Mouse (Mus musculus) embryonic facial prominence, embryonic 14.5 days (tissue): ENCODE data around the gene Fam213a. TPM values are rescaled to one million over a fixed set of nuclear protein-coding genes. Genes with fewer than 3 reads are reported as not detected.

Source experiments
- ATAC-seq: fragments of 200-750 bp; cut with Nextera tagmentation; 2 replicates; pipeline ENCODE4 v1.8.0; 2017; ENCODE audit warnings: low read depth, moderate number of reproducible peaks, moderate TSS enrichment
- DNase-seq: peaks from one replicate; pipeline ENCODE4 v3.0.0-alpha.2; 2015; ENCODE audit warnings: low spot score
- H3K27ac ChIP-seq: fragments of 300-500 bp; sonication (generic); replicated peaks from 2 replicates; pipeline ENCODE4 v1.5.1; 2014; ENCODE audit warnings: low read depth, mild to moderate bottlenecking, low read length, moderate library complexity
- H3K27me3 ChIP-seq: fragments of 300-500 bp; sonication (generic); replicated peaks from 2 replicates; pipeline ENCODE4 v1.6.1; 2014; ENCODE audit warnings: low read length; ENCODE audit not compliant: control insufficient read depth, insufficient read depth
- H3K36me3 ChIP-seq: fragments of 300-500 bp; sonication (generic); 2 replicates; pipeline ENCODE4 v1.6.1; 2014; ENCODE audit warnings: low read length, mixed read lengths; ENCODE audit not compliant: control insufficient read depth, insufficient read depth
- H3K4me1 ChIP-seq: fragments of 300-500 bp; sonication (generic); 2 replicates; pipeline ENCODE4 v1.6.1; 2014; ENCODE audit warnings: antibody characterized with exemption, low read length; ENCODE audit not compliant: control insufficient read depth, insufficient read depth
- H3K4me2 ChIP-seq: fragments of 300-500 bp; sonication (generic); 2 replicates; pipeline ENCODE4 v1.6.1; 2014; ENCODE audit warnings: low read depth, mild to moderate bottlenecking, low read length, moderate library complexity, mixed read lengths
- H3K4me3 ChIP-seq: fragments of 300-500 bp; sonication (generic); 2 replicates; pipeline ENCODE4 v1.5.1; 2014; ENCODE audit warnings: low read depth, mild to moderate bottlenecking, low read length
- H3K9ac ChIP-seq: fragments of 300-500 bp; sonication (generic); 2 replicates; pipeline ENCODE4 v1.6.1; 2014; ENCODE audit warnings: low read depth, mild to moderate bottlenecking, low read length, moderate library complexity, mixed read lengths
- H3K9me3 ChIP-seq: fragments of 300-500 bp; sonication (generic); 2 replicates; pipeline ENCODE4 v1.6.1; 2016; ENCODE audit warnings: low read length; ENCODE audit not compliant: control insufficient read depth
- WGBS: fragments of 180-500 bp; shearing (Covaris S2); extraction: QIAGEN DNeasy Blood & Tissue Kit; methylation state at CpG from one replicate; pipeline ENCODE4 v1.1.7; 2014; 5-methylcytosine and 5-hydroxymethylcytosine counted together
- polyA plus RNA-seq: library from polyadenylated mRNA; unstranded; fragments of >200 nt; fragmentation: Nextera tagmentation; extraction: Ambion mirVana; gene quantifications from 2 replicates; pipeline ENCODE4 v1.2.1, GENCODE M21; 2014

Gene Fam213a
- polyA plus RNA-seq, 1 experiment from 2014 or later = 35.7 TPM

- DNase-seq = peak; percentile 82
- peak; percentile 89 for ATAC-seq
Measured at GRCm38 (mm10) chr14:40947431-40948394, 65.9 kb downstream of the Fam213a start.

DNA sequence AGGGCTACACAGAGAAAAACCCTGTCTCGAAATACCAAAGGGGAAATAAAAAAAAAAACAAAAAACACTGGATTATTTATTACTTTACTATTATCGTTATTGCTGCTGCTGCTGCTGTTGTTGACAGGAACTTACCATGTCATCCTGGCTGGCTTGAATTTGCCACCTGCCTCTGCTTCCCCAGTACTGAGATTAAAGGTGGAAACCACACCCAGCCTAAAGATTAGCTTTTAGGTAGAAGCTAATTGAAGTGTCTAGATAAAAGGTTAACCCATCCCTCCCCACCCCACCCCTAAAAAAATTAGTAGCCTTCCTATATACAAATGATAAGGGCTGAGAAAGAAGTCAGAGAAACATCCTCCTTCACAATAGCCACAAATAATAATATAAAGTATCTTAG, 69.8 kb downstream of the Fam213a start:
- H3K27ac ChIP-seq = no peak overlapping the region
- H3K36me3 ChIP-seq = peaks cover 5% of the 10 kb centered on the region; the same call in 1 of the 2 replicates
- WGBS = 95% methylated on average over 2 of the region's 2 CpGs
- H3K9me3 ChIP-seq = no peaks in the 10 kb centered on the region
- H3K27me3 ChIP-seq = no peaks in the 10 kb centered on the region
- H3K4me3 ChIP-seq = no peak overlapping the region
- H3K4me2 ChIP-seq = no peak overlapping the region
- no peak overlapping the region for H3K9ac ChIP-seq
- DNase-seq = no peak
- peaks cover 13% of the 10 kb centered on the region for H3K4me1 ChIP-seq
- ATAC-seq = no peak

More at GRCm38 (mm10) chr14:40947431-40948394, 65.9 kb downstream of the Fam213a start:
- Histone ChIP-seq H3K9me3 (no peaks in the 10 kb centered on the region), H3K27ac (peak overlapping the region; percentile 74), H3K36me3 (peaks cover 5% of the 10 kb centered on the region; the same call in 1 of the 2 replicates), H3K4me3 (no peak overlapping the region), H3K27me3 (no peaks in the 10 kb centered on the region), H3K4me2 (no peak overlapping the region), H3K4me1 (peaks cover 34% of the 10 kb centered on the region), H3K9ac (no peak overlapping the region)
- WGBS = 62% methylated on average over 14 of the region's 14 CpGs

Other genes starting within 250 kb of the Fam213a start
- gene Sh2d4b, start 120.5 kb downstream of the Fam213a start, polyA plus RNA-seq = 1.8 and 1.9 TPM in 2 replicates
- 72.7 and 76.2 TPM in 2 replicates for gene Tspan14, start 47.0 kb downstream of the Fam213a start, polyA plus RNA-seq
- gene Dydc2, start 55.4 kb upstream of the Fam213a start, polyA plus RNA-seq = 0.29 TPM in 1 of 2 replicates, not detected in the other
- gene Dydc1, start 59.1 kb upstream of the Fam213a start, polyA plus RNA-seq = 0.24 TPM in 1 of 2 replicates, not detected in the other
- 0.15 and 0.20 TPM in 2 replicates for gene Mat1a, start 91.2 kb upstream of the Fam213a start, polyA plus RNA-seq
- gene Sftpa1, start 118.0 kb upstream of the Fam213a start, polyA plus RNA-seq = not detected in 2 replicates
- not detected in 2 replicates for gene Mbl1, start 137.7 kb upstream of the Fam213a start, polyA plus RNA-seq
- 0.26 and 0.39 TPM in 2 replicates for gene Sftpd, start 171.4 kb upstream of the Fam213a start, polyA plus RNA-seq